Mouse (Mus musculus) spleen, adult 2 months (tissue): Measurements from ENCODE around the gene Ajap1.

Experiments
- CTCF ChIP-seq: fragments of 200-500 bp; IDR thresholded peaks from 2 replicates; pipeline ENCODE4 v1.5.1; 2011; ENCODE audit warnings: mild to moderate bottlenecking, inconsistent platforms; ENCODE audit not compliant: insufficient read depth, insufficient read length, insufficient replicate concordance; ENCODE audit errors: extremely low read depth
- POLR2A ChIP-seq: fragments of 200-500 bp; IDR thresholded peaks from 2 replicates; pipeline ENCODE4 v1.6.1; 2011; ENCODE audit warnings: low read depth, low read length, inconsistent platforms

GRCm38 (mm10) chr4:153387478-153387877 lies 95.1 kb downstream of the Ajap1 start:
- TF ChIP-seq CTCF (no peak), POLR2A (no peak)
